Mouse (Mus musculus): ENCODE measurements around the gene Tcf12. TPM values are rescaled to one million over a fixed set of nuclear protein-coding genes. Genes with fewer than 3 reads are reported as not detected.

Gene Tcf12
- polyA plus RNA-seq, 1 experiment from 2014 or later: 230 TPM

DNA sequence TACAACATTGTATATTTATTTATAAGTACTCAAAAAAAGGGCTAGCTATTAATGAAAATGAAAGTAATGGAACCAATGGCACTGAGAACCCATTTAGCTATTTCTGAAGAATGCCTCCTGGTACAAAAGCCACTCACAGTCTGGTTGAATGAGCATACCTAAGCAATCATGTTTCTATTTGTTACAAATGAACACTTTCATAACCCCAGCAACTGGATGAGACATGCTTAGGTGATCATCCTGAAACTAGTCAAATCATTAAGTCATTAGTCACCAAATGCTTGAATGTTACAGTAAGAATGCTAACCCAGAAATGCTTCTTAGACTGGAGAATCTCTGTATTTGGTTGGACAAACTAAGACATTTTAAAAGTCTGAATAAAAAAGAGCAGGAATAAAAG lies 35.5 kb downstream of the Tcf12 start:
- Histone ChIP-seq H3K4me1 (ENCODE audit: control insufficient read depth, insufficient read depth, low read length) (no peaks in the 10 kb centered on the region), H3K27ac (replicated peaks; ENCODE audit: low read depth, low read length) (no peak overlapping the region), H3K36me3 (replicated peaks; ENCODE audit: control insufficient read depth, insufficient read depth, low read depth, low read length) (no peaks in the 10 kb centered on the region), H3K27me3 (ENCODE audit: control insufficient read depth, insufficient read depth, low read length) (no peaks in the 10 kb centered on the region), H3K4me3 (ENCODE audit: low read depth, low read length) (no peak overlapping the region), H3K4me2 (ENCODE audit: low read depth, low read length) (no peak overlapping the region), H3K9ac (replicated peaks; ENCODE audit: low read length) (no peak overlapping the region), H3K9me3 (replicated peaks; ENCODE audit: control insufficient read depth, low read length) (no peaks in the 10 kb centered on the region)
- no peak for DNase-seq (ENCODE audit: low spot score)
- no peak for ATAC-seq (replicated peaks; ENCODE audit: insufficient number of reproducible peaks, low FRiP score, low TSS enrichment, low read depth)

- H3K4me3 ChIP-seq (ENCODE audit: low read depth, low read length): no peak overlapping the region
- ATAC-seq (replicated peaks; ENCODE audit: insufficient number of reproducible peaks, low FRiP score, low TSS enrichment, low read depth) (no peak), DNase-seq (ENCODE audit: low spot score) (no peak)
- no peaks in the 10 kb centered on the region for H3K9me3 ChIP-seq (replicated peaks; ENCODE audit: control insufficient read depth, low read length)
- H3K36me3 ChIP-seq (replicated peaks; ENCODE audit: control insufficient read depth, insufficient read depth, low read depth, low read length): no peaks in the 10 kb centered on the region
- no peak overlapping the region for H3K27ac ChIP-seq (replicated peaks; ENCODE audit: low read depth, low read length)
- no peak overlapping the region for H3K9ac ChIP-seq (replicated peaks; ENCODE audit: low read length)
- no peak overlapping the region for H3K4me2 ChIP-seq (ENCODE audit: low read depth, low read length)
- no peaks in the 10 kb centered on the region for H3K27me3 ChIP-seq (ENCODE audit: control insufficient read depth, insufficient read depth, low read length)
- no peaks in the 10 kb centered on the region for H3K4me1 ChIP-seq (ENCODE audit: control insufficient read depth, insufficient read depth, low read length)
These were observed 45.5 kb downstream of the Tcf12 start for GRCm38 (mm10) chr9:72066151-72066550.

DNA sequence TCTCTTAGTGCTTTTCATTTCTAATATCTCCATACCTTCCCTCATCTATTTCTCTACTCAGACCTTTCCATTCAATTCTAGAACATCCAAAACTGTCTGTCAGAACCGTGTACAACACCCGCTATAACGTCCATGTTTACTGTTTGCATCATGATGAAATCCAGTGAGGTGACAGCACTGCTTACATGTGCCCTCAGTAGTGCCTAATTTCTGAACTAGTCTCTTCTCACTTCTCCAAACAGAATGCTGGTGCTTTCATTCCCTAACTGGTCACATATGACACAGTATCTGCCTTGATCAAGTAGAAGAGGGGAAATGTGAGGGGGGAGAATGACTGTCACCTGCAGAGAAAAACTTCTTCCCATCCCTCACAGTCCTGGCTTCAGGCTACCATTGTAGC lies 58.5 kb downstream of the Tcf12 start:
- Histone ChIP-seq H3K27ac (replicated peaks; ENCODE audit: low read depth, low read length) (no peak overlapping the region), H3K9me3 (replicated peaks; ENCODE audit: control insufficient read depth, low read length) (no peaks in the 10 kb centered on the region), H3K4me2 (ENCODE audit: low read depth, low read length) (no peak overlapping the region), H3K36me3 (replicated peaks; ENCODE audit: control insufficient read depth, insufficient read depth, low read depth, low read length) (no peaks in the 10 kb centered on the region), H3K9ac (replicated peaks; ENCODE audit: low read length) (no peak overlapping the region), H3K27me3 (ENCODE audit: control insufficient read depth, insufficient read depth, low read length) (no peaks in the 10 kb centered on the region), H3K4me3 (ENCODE audit: low read depth, low read length) (no peak overlapping the region), H3K4me1 (ENCODE audit: control insufficient read depth, insufficient read depth, low read length) (no peaks in the 10 kb centered on the region)
- DNase-seq (ENCODE audit: low spot score) (no peak), ATAC-seq (replicated peaks; ENCODE audit: insufficient number of reproducible peaks, low FRiP score, low TSS enrichment, low read depth) (no peak)
- 93% methylated on average over 3 of the region's 3 CpGs for WGBS

GRCm38 (mm10) chr9:72040156-72040555 lies 71.5 kb downstream of the Tcf12 start:
- Histone ChIP-seq H3K36me3 (replicated peaks; ENCODE audit: control insufficient read depth, insufficient read depth, low read depth, low read length) (no peaks in the 10 kb centered on the region), H3K4me1 (ENCODE audit: control insufficient read depth, insufficient read depth, low read length) (no peaks in the 10 kb centered on the region), H3K9me3 (replicated peaks; ENCODE audit: control insufficient read depth, low read length) (no peaks in the 10 kb centered on the region), H3K4me2 (ENCODE audit: low read depth, low read length) (no peak overlapping the region), H3K4me3 (ENCODE audit: low read depth, low read length) (no peak overlapping the region), H3K9ac (replicated peaks; ENCODE audit: low read length) (no peak overlapping the region), H3K27ac (replicated peaks; ENCODE audit: low read depth, low read length) (no peak overlapping the region), H3K27me3 (ENCODE audit: control insufficient read depth, insufficient read depth, low read length) (no peaks in the 10 kb centered on the region)
- DNase-seq (ENCODE audit: low spot score) (no peak), ATAC-seq (replicated peaks; ENCODE audit: insufficient number of reproducible peaks, low FRiP score, low TSS enrichment, low read depth) (no peak)

GRCm38 (mm10) chr9:72039369-72039768 lies 72.3 kb downstream of the Tcf12 start:
- Histone ChIP-seq H3K27me3 (ENCODE audit: control insufficient read depth, insufficient read depth, low read length) (no peaks in the 10 kb centered on the region), H3K4me3 (ENCODE audit: low read depth, low read length) (no peak overlapping the region), H3K27ac (replicated peaks; ENCODE audit: low read depth, low read length) (no peak overlapping the region), H3K4me1 (ENCODE audit: control insufficient read depth, insufficient read depth, low read length) (no peaks in the 10 kb centered on the region), H3K9me3 (replicated peaks; ENCODE audit: control insufficient read depth, low read length) (no peaks in the 10 kb centered on the region), H3K4me2 (ENCODE audit: low read depth, low read length) (no peak overlapping the region), H3K9ac (replicated peaks; ENCODE audit: low read length) (no peak overlapping the region), H3K36me3 (replicated peaks; ENCODE audit: control insufficient read depth, insufficient read depth, low read depth, low read length) (no peaks in the 10 kb centered on the region)
- DNase-seq (ENCODE audit: low spot score): no peak
- no peak for ATAC-seq (replicated peaks; ENCODE audit: insufficient number of reproducible peaks, low FRiP score, low TSS enrichment, low read depth)
- WGBS: 94% methylated on average over 2 of the region's 2 CpGs

DNA sequence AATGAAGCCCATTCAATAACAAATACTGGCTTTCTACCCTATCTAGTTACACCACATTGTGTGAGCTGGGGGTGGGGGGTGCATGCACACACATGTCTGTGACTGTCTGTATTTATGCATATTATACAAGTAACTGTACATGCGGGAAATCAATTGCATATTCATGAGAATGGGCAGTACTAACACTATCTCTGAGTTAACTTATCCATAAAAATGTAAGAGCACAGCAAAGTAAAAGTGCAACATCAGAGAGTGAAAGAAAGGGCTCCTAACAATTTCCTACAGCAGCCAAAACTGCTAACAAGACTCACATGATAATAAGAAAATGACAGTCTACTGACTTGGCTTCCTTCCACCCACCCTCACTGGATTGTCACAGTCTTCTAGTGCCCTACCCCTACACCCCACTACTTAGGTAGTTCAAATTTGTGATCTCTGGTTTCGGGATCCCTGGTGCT lies 74.6 kb downstream of the Tcf12 start:
- H3K4me2 ChIP-seq (ENCODE audit: low read depth, low read length): no peak overlapping the region
- no peaks in the 10 kb centered on the region for H3K27me3 ChIP-seq (ENCODE audit: control insufficient read depth, insufficient read depth, low read length)
- no peaks in the 10 kb centered on the region for H3K36me3 ChIP-seq (replicated peaks; ENCODE audit: control insufficient read depth, insufficient read depth, low read depth, low read length)
- no peak overlapping the region for H3K4me3 ChIP-seq (ENCODE audit: low read depth, low read length)
- no peak overlapping the region for H3K9ac ChIP-seq (replicated peaks; ENCODE audit: low read length)
- no peaks in the 10 kb centered on the region for H3K9me3 ChIP-seq (replicated peaks; ENCODE audit: control insufficient read depth, low read length)
- 80% methylated on average over 2 of the region's 2 CpGs for WGBS
- H3K4me1 ChIP-seq (ENCODE audit: control insufficient read depth, insufficient read depth, low read length): no peaks in the 10 kb centered on the region
- no peak overlapping the region for H3K27ac ChIP-seq (replicated peaks; ENCODE audit: low read depth, low read length)
- DNase-seq (ENCODE audit: low spot score) (no peak), ATAC-seq (replicated peaks; ENCODE audit: insufficient number of reproducible peaks, low FRiP score, low TSS enrichment, low read depth) (no peak)

- no peak for ATAC-seq (replicated peaks; ENCODE audit: insufficient number of reproducible peaks, low FRiP score, low TSS enrichment, low read depth)
- H3K27ac ChIP-seq (replicated peaks; ENCODE audit: low read depth, low read length): no peak overlapping the region
- H3K4me2 ChIP-seq (ENCODE audit: low read depth, low read length): no peak overlapping the region
- no peaks in the 10 kb centered on the region for H3K36me3 ChIP-seq (replicated peaks; ENCODE audit: control insufficient read depth, insufficient read depth, low read depth, low read length)
- no peak overlapping the region for H3K4me3 ChIP-seq (ENCODE audit: low read depth, low read length)
- no peak overlapping the region for H3K9ac ChIP-seq (replicated peaks; ENCODE audit: low read length)
- H3K9me3 ChIP-seq (replicated peaks; ENCODE audit: control insufficient read depth, low read length): no peaks in the 10 kb centered on the region
- WGBS: 96% methylated on average over 3 of the region's 3 CpGs
- H3K4me1 ChIP-seq (ENCODE audit: control insufficient read depth, insufficient read depth, low read length): no peaks in the 10 kb centered on the region
- no peaks in the 10 kb centered on the region for H3K27me3 ChIP-seq (ENCODE audit: control insufficient read depth, insufficient read depth, low read length)
- no peak for DNase-seq (ENCODE audit: low spot score)
These were observed 75.4 kb downstream of the Tcf12 start for GRCm38 (mm10) chr9:72036257-72036656.

DNA sequence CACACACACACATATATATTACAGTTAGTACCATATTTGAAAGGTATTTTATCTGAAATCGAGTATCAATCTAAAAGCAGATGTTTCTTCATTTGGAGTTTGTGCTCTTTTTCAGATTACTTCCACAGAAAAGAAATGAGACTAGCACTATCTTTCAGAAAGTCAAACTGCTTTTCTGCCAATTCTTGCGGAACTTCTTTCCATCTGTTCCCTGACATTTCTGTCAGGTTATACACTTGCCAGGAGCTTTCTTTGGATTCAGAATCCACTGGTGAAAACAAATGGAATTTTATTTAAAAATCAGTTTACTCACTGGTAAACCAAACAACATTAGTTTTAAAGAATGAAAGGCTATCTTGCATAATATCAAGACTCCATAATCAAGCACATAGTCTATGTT lies 78.4 kb downstream of the Tcf12 start:
- WGBS: 96% methylated on average over 2 of the region's 2 CpGs
- H3K27ac ChIP-seq (replicated peaks; ENCODE audit: low read depth, low read length): no peak overlapping the region
- H3K27me3 ChIP-seq (ENCODE audit: control insufficient read depth, insufficient read depth, low read length): no peaks in the 10 kb centered on the region

DNA sequence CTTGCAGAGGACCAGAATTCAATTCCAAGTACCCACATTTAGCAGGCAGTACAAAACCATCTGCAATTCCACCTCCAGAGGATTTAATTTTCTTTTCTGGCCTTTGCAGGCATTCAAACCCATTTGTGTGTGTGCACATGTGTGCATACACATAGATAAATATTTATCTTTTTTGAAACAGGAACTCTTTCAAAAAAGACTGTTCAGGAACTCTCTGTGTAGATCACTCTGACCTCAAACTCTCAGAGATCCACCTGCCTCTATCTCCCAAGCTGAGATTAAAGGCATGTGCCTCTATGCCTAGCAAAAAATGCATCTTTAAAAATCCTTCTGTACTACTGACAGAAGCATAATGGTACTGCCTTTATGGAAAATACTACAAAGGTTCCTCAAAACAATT lies 81.4 kb downstream of the Tcf12 start:
- H3K4me2 ChIP-seq (ENCODE audit: low read depth, low read length): no peak overlapping the region
- no peaks in the 10 kb centered on the region for H3K9me3 ChIP-seq (replicated peaks; ENCODE audit: control insufficient read depth, low read length)
- no peaks in the 10 kb centered on the region for H3K4me1 ChIP-seq (ENCODE audit: control insufficient read depth, insufficient read depth, low read length)
- DNase-seq (ENCODE audit: low spot score) (no peak), ATAC-seq (replicated peaks; ENCODE audit: insufficient number of reproducible peaks, low FRiP score, low TSS enrichment, low read depth) (no peak)
- no peak overlapping the region for H3K27ac ChIP-seq (replicated peaks; ENCODE audit: low read depth, low read length)
- no peaks in the 10 kb centered on the region for H3K27me3 ChIP-seq (ENCODE audit: control insufficient read depth, insufficient read depth, low read length)
- no peaks in the 10 kb centered on the region for H3K36me3 ChIP-seq (replicated peaks; ENCODE audit: control insufficient read depth, insufficient read depth, low read depth, low read length)
- H3K9ac ChIP-seq (replicated peaks; ENCODE audit: low read length): no peak overlapping the region
- no peak overlapping the region for H3K4me3 ChIP-seq (ENCODE audit: low read depth, low read length)

More for the DNA sequence above, 78.4 kb downstream of the Tcf12 start:
- no peaks in the 10 kb centered on the region for H3K36me3 ChIP-seq (replicated peaks; ENCODE audit: control insufficient read depth, insufficient read depth, low read depth, low read length)
- no peak for DNase-seq (ENCODE audit: low spot score)
- ATAC-seq (replicated peaks; ENCODE audit: insufficient number of reproducible peaks, low FRiP score, low TSS enrichment, low read depth): no peak
- H3K4me3 ChIP-seq (ENCODE audit: low read depth, low read length): no peak overlapping the region
- H3K9ac ChIP-seq (replicated peaks; ENCODE audit: low read length): no peak overlapping the region
- no peak overlapping the region for H3K4me2 ChIP-seq (ENCODE audit: low read depth, low read length)
- H3K4me1 ChIP-seq (ENCODE audit: control insufficient read depth, insufficient read depth, low read length): no peaks in the 10 kb centered on the region
- no peaks in the 10 kb centered on the region for H3K9me3 ChIP-seq (replicated peaks; ENCODE audit: control insufficient read depth, low read length)
